Comparison of ENCODE assay signal across 9 mouse cellular contexts in genomic region chr5:139912121-139912771, GRCm38 (mm10). TPM values are rescaled to one million over a fixed set of nuclear protein-coding genes. Genes with fewer than 3 reads are reported as not detected.
DNase-seq lines count a peak whose midpoint lies in the region; ATAC-seq lines count a peak whose summit lies in the region.
"Had no signal": no experiment of that assay in that cellular context is flagged by ENCODE, and none has a peak within 500 bp of the region (broad histone marks: within the 10 kb centered on the region; RNA-seq: fewer than 3 reads in every experiment).

No protein-coding gene starts in this region.

- H3K4me1 ChIP-seq in heart, embryonic 11.5 days (ENCODE audit: control insufficient read depth, insufficient read depth, low read length): peaks cover 29% of the 10 kb centered on the region
- H3K4me1 ChIP-seq in embryonic facial prominence, embryonic 13.5 days: peaks cover 47% of the 10 kb centered on the region
- peaks cover 45% of the 10 kb centered on the region for H3K4me1 ChIP-seq in intestine, embryonic 15.5 days (replicated peaks)

- no peak for ATAC-seq in heart, embryonic 11.5 days (replicated peaks; ENCODE audit: insufficient number of reproducible peaks, low FRiP score, low TSS enrichment)
- ATAC-seq in embryonic facial prominence, embryonic 13.5 days (ENCODE audit: insufficient number of reproducible peaks, insufficient read depth, low FRiP score, low TSS enrichment, low read depth): no peak
- peak; percentile 11; the same call in 1 of the 2 replicates for ATAC-seq in intestine, embryonic 15.5 days
- ATAC-seq: Patski had no signal

- peaks cover 96% of the 10 kb centered on the region for H3K27me3 ChIP-seq in heart, embryonic 11.5 days (ENCODE audit: control insufficient read depth, insufficient read depth, low read length)
- peaks cover 93% of the 10 kb centered on the region for H3K27me3 ChIP-seq in embryonic facial prominence, embryonic 13.5 days
- peaks cover 84% of the 10 kb centered on the region for H3K27me3 ChIP-seq in intestine, embryonic 15.5 days (replicated peaks)
- H3K27me3 ChIP-seq: Patski had no signal

- no peak overlapping the region for H3K27ac ChIP-seq in heart, embryonic 11.5 days (ENCODE audit: low read depth, low read length)
- no peak overlapping the region for H3K27ac ChIP-seq in embryonic facial prominence, embryonic 13.5 days
- H3K27ac ChIP-seq in intestine, embryonic 15.5 days: no peak overlapping the region

- 0% methylated on average over 22 of the region's 64 CpGs for WGBS in heart, embryonic 11.5 days (ENCODE audit: insufficient replicate concordance)
- WGBS in embryonic facial prominence, embryonic 13.5 days: under 1% methylated on average over 36 of the region's 64 CpGs
- WGBS in intestine, embryonic 15.5 days: under 1% methylated on average over 43 of the region's 64 CpGs

- H3K9me3 ChIP-seq in heart, embryonic 11.5 days (replicated peaks; ENCODE audit: control insufficient read depth, low read length): no peaks in the 10 kb centered on the region
- H3K9me3 ChIP-seq in embryonic facial prominence, embryonic 13.5 days: no peaks in the 10 kb centered on the region
- H3K9me3 ChIP-seq in intestine, embryonic 15.5 days: no peaks in the 10 kb centered on the region

- H3K4me2 ChIP-seq in heart, embryonic 11.5 days: peak overlapping the region; percentile 91
- H3K4me2 ChIP-seq in embryonic facial prominence, embryonic 13.5 days: peak overlapping the region; percentile 82
- peak overlapping the region; percentile 98 for H3K4me2 ChIP-seq in intestine, embryonic 15.5 days (replicated peaks)

- no peak overlapping the region for H3K9ac ChIP-seq in heart, embryonic 11.5 days (ENCODE audit: low read depth, low read length)
- peak overlapping the region; percentile 61 for H3K9ac ChIP-seq in embryonic facial prominence, embryonic 13.5 days
- H3K9ac ChIP-seq in intestine, embryonic 15.5 days: peak overlapping the region; percentile 41

- H3K4me3 ChIP-seq in heart, embryonic 11.5 days (ENCODE audit: low read depth, low read length): peak overlapping the region; percentile 51
- peak overlapping the region; percentile 50 for H3K4me3 ChIP-seq in embryonic facial prominence, embryonic 13.5 days
- H3K4me3 ChIP-seq in intestine, embryonic 15.5 days (replicated peaks): peak overlapping the region; percentile 51

- DNase-seq in heart, adult 8-10 months (ENCODE audit: low spot score): no peak
- peak; percentile 21 for DNase-seq in lung, postnatal 14 days
- DNase-seq in right cerebral cortex, adult 2 months (ENCODE audit: low spot score in 2 of 2): no peak
- no peak for DNase-seq in right cerebral cortex, postnatal 4 days
- DNase-seq in cerebellum, adult 8-10 months: no peak

- no peaks in the 10 kb centered on the region for H3K36me3 ChIP-seq in heart, embryonic 11.5 days (ENCODE audit: control insufficient read depth, insufficient read depth, low read length)
- no peaks in the 10 kb centered on the region for H3K36me3 ChIP-seq in embryonic facial prominence, embryonic 13.5 days
- H3K36me3 ChIP-seq in intestine, embryonic 15.5 days: no peaks in the 10 kb centered on the region

RNA-seq across cellular contexts. Expression of gene Elfn1, which starts 4.5 kb away (rescaled TPM):
- polyA plus RNA-seq in heart, embryonic 11.5 days (2014; fragmentation: Nextera tagmentation; extraction: Ambion mirVana): 0.13 TPM in 1 of 2 replicates, not detected in the other
- total RNA-seq in heart, adult 8-10 months (2022): under 1 TPM in 3 of 4 experiments, not detected in 1; 0.13 to 0.43 (median 0.41) TPM
- 1.4 TPM in 2 replicates for polyA plus RNA-seq in embryonic facial prominence, embryonic 13.5 days (2015; fragmentation: Nextera tagmentation; extraction: Ambion mirVana)
- 0.19 and 0.20 TPM in 2 replicates for polyA plus RNA-seq in intestine, embryonic 15.5 days (2015; fragmentation: Nextera tagmentation; extraction: Ambion mirVana)
